ENCODE assay signal across 9 mouse cellular contexts in the genomic region with DNA sequence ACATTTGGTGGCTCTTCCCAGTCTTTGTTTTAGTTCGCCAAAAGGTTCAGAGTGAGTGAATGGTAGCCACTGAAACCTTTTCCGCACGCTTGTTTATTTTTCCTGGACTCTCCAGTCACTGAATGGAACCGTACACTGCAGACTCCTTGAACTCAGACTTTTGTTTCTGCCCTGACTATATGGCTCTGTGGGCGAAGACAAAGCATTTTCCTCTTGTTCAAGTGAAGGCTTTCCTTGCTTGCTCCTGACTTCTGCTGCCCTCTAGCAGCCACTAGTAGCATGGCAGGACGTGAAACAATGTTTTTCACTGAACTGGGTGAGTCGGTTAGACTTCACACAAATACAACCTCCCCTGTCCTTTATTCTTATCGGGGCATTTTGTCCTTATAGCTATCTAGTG.
DNase-seq lines count a peak whose midpoint lies in the region; ATAC-seq lines count a peak whose summit lies in the region.
"Had no signal": no experiment of that assay in that cellular context is flagged by ENCODE, and none has a peak within 500 bp of the region (broad histone marks: within the 10 kb centered on the region; RNA-seq: fewer than 3 reads in every experiment).

No protein-coding gene starts in this region.

- no peak for ATAC-seq in heart, embryonic 11.5 days (replicated peaks; ENCODE audit: insufficient number of reproducible peaks, low FRiP score, low TSS enrichment)
- ATAC-seq in erythroblast, adult 5-6 weeks (replicated peaks; ENCODE audit: low FRiP score, poor library complexity, severe bottlenecking): peak; percentile 73
- ATAC-seq in midbrain, embryonic 14.5 days (ENCODE audit: low FRiP score, low TSS enrichment): peak; percentile 70; the same call in 1 of the 2 replicates

- H3K27me3 ChIP-seq in heart, embryonic 11.5 days (ENCODE audit: control insufficient read depth, insufficient read depth, low read length): no peaks in the 10 kb centered on the region
- no peaks in the 10 kb centered on the region for H3K27me3 ChIP-seq in midbrain, embryonic 14.5 days (ENCODE audit: control insufficient read depth, insufficient read depth, low read length)
- H3K27me3 ChIP-seq: megakaryocyte, embryonic 14.5 days had no signal

- no peak overlapping the region for H3K27ac ChIP-seq in heart, embryonic 11.5 days (ENCODE audit: low read depth, low read length)
- no peak overlapping the region for H3K27ac ChIP-seq in midbrain, embryonic 14.5 days (replicated peaks; ENCODE audit: low read depth, low read length)

- H3K9ac ChIP-seq in heart, embryonic 11.5 days (ENCODE audit: low read depth, low read length): no peak overlapping the region
- no peak overlapping the region for H3K9ac ChIP-seq in midbrain, embryonic 14.5 days (replicated peaks; ENCODE audit: low read length)

- no peak overlapping the region for H3K4me3 ChIP-seq in heart, embryonic 11.5 days (ENCODE audit: low read depth, low read length)
- H3K4me3 ChIP-seq in midbrain, embryonic 14.5 days (replicated peaks; ENCODE audit: low read depth, low read length): no peak overlapping the region
- H3K4me3 ChIP-seq: megakaryocyte, embryonic 14.5 days had no signal

- intact Hi-C loops in heart, postnatal 10 days (cut with DNase I): loop anchor here (10.0 kb wide), 2 partner anchors 331 to 471 kb away; no protein-coding TSS in a partner anchor
- intact Hi-C loops in left cerebral cortex, postnatal 25 days (cut with DNase I): loop anchor here (10.0 kb wide), 1 partner anchor 461 kb away; no protein-coding TSS in a partner anchor

- no peaks in the 10 kb centered on the region for H3K9me3 ChIP-seq in heart, embryonic 11.5 days (replicated peaks; ENCODE audit: control insufficient read depth, low read length)
- no peaks in the 10 kb centered on the region for H3K9me3 ChIP-seq in midbrain, embryonic 14.5 days (ENCODE audit: control insufficient read depth, low read length)
- H3K9me3 ChIP-seq: megakaryocyte, embryonic 14.5 days had no signal

- H3K4me2 ChIP-seq in heart, embryonic 11.5 days: no peak overlapping the region
- H3K4me2 ChIP-seq in midbrain, embryonic 14.5 days (ENCODE audit: low read length): no peak overlapping the region

- no peaks in the 10 kb centered on the region for H3K36me3 ChIP-seq in heart, embryonic 11.5 days (ENCODE audit: control insufficient read depth, insufficient read depth, low read length)
- H3K36me3 ChIP-seq in midbrain, embryonic 14.5 days (ENCODE audit: control insufficient read depth, insufficient read depth, low read length): no peaks in the 10 kb centered on the region

- no peaks in the 10 kb centered on the region for H3K4me1 ChIP-seq in heart, embryonic 11.5 days (ENCODE audit: control insufficient read depth, insufficient read depth, low read length)
- H3K4me1 ChIP-seq in midbrain, embryonic 14.5 days (ENCODE audit: control insufficient read depth, insufficient read depth, low read length): no peaks in the 10 kb centered on the region

- peak; percentile 27 to 35 for DNase-seq in heart, postnatal 10 days
- peak; percentile 73 for DNase-seq in brain, adult 2 months (ENCODE audit: low read depth, low spot score)
- peak; percentile 25 for DNase-seq in kidney, adult 18-20 months
- DNase-seq in left cerebral cortex, postnatal 25 days (ENCODE audit: low spot score in 2 of 2): peak; percentile 61 to 66
- peak; percentile 84 for DNase-seq in midbrain, embryonic 14.5 days
- DNase-seq in spleen, postnatal 10 days (ENCODE audit: low spot score in 2 of 2): peak; percentile 16 to 52

- WGBS in heart, embryonic 11.5 days (ENCODE audit: insufficient replicate concordance): 32% methylated on average over 8 of the region's 8 CpGs
- WGBS in midbrain, embryonic 14.5 days: 34% methylated on average over 8 of the region's 8 CpGs

Comparison
In these comparisons a context has a peak if more than half of its experiments do, and no peak if none do; other contexts are left out.
1. DNase-seq: peak in every context shown above with its lines; median percentile 84 in midbrain, embryonic 14.5 days; 73 in brain, adult 2 months; 64 in left cerebral cortex, postnatal 25 days; 34 in spleen, postnatal 10 days; 31 in heart, postnatal 10 days; 25 in kidney, adult 18-20 months.